Mouse (Mus musculus) kidney, adult 2 months (tissue): ENCODE measurements around the gene Ckap4. TPM values are rescaled to one million over a fixed set of nuclear protein-coding genes. Genes with fewer than 3 reads are reported as not detected.

Source experiments
- DNase-seq: peaks from one replicate; pipeline ENCODE4 v3.0.0; 2021
- H3K27ac ChIP-seq: fragments of 200-500 bp; 2 replicates; pipeline ENCODE4 v1.5.1; 2012; ENCODE audit warnings: low read depth, low read length, control low read depth, inconsistent platforms; ENCODE audit not compliant: insufficient read depth
- H3K27me3 ChIP-seq: fragments of 200-500 bp; replicated peaks from 2 replicates; pipeline ENCODE4 v1.6.1; 2012; ENCODE audit warnings: mild to moderate bottlenecking, moderate library complexity, low read length, inconsistent platforms; ENCODE audit not compliant: control insufficient read depth, insufficient read depth
- H3K36me3 ChIP-seq: fragments of 200-500 bp; 2 replicates; pipeline ENCODE4 v1.6.1; 2012; ENCODE audit warnings: mild to moderate bottlenecking, moderate library complexity, low read length, inconsistent platforms; ENCODE audit not compliant: control insufficient read depth, insufficient read depth
- H3K4me1 ChIP-seq: fragments of 200-500 bp; 2 replicates; pipeline ENCODE4 v1.6.1; 2011; ENCODE audit warnings: low read length; ENCODE audit not compliant: control insufficient read depth, insufficient read depth
- H3K4me3 ChIP-seq: fragments of 200-500 bp; 2 replicates; pipeline ENCODE4 v1.5.1; 2011; ENCODE audit warnings: mild to moderate bottlenecking, low read depth, low read length, control low read depth; ENCODE audit not compliant: insufficient read depth
- CTCF ChIP-seq: fragments of 200-500 bp; conservative IDR thresholded peaks from 2 replicates; pipeline ENCODE4 v1.5.1; 2011; ENCODE audit warnings: low read depth, mild to moderate bottlenecking, control low read depth, low read length, moderate library complexity, mixed read lengths; ENCODE audit not compliant: insufficient read depth, insufficient read length
- POLR2A ChIP-seq: fragments of 200-500 bp; IDR thresholded peaks from one replicate; pipeline ENCODE4 v1.6.1; 2011; ENCODE audit warnings: low read depth, low read length, control low read depth
- WGBS: fragments of 180-500 bp; shearing (Covaris S2); methylation state at CpG from one replicate; pipeline ENCODE4 v1.1.7; 2018; 5-methylcytosine and 5-hydroxymethylcytosine counted together
- polyA plus RNA-seq: library from polyadenylated mRNA; depleted of rRNA; stranded (reverse); fragments of >200 nt; gene quantifications from 2 replicates; pipeline ENCODE4 v1.2.3, GENCODE M21; 2012

Ckap4 gene
- polyA plus RNA-seq, 1 experiment: 6.5 TPM

GRCm38 (mm10) chr10:84549146-84549919, 15.5 kb upstream of the Ckap4 start:
- no peak for DNase-seq
- H3K4me3 ChIP-seq: no peak overlapping the region
- H3K4me1 ChIP-seq: no peaks in the 10 kb centered on the region
- H3K36me3 ChIP-seq: no peaks in the 10 kb centered on the region
- H3K27me3 ChIP-seq: no peaks in the 10 kb centered on the region
- no peak overlapping the region for H3K27ac ChIP-seq
- TF ChIP-seq POLR2A (no peak), CTCF (no peak)
- 82% methylated on average over 17 of the region's 17 CpGs for WGBS

- H3K27ac ChIP-seq: no peak overlapping the region
- WGBS: 36% methylated on average over 7 of the region's 7 CpGs
- TF ChIP-seq POLR2A (no peak), CTCF (no peak)
- no peaks in the 10 kb centered on the region for H3K4me1 ChIP-seq
- peak; percentile 63 for DNase-seq
- H3K27me3 ChIP-seq: no peaks in the 10 kb centered on the region
- H3K4me3 ChIP-seq: no peak overlapping the region
- no peaks in the 10 kb centered on the region for H3K36me3 ChIP-seq
Observed at GRCm38 (mm10) chr10:84544841-84545610, 11.2 kb upstream of the Ckap4 start.

GRCm38 (mm10) chr10:84542802-84543658, 9.2 kb upstream of the Ckap4 start:
- Histone ChIP-seq H3K27me3 (no peaks in the 10 kb centered on the region), H3K4me1 (no peaks in the 10 kb centered on the region), H3K4me3 (no peak overlapping the region), H3K36me3 (no peaks in the 10 kb centered on the region), H3K27ac (no peak overlapping the region)
- no peak for TF ChIP-seq POLR2A
- no peak for TF ChIP-seq CTCF
- WGBS: 74% methylated on average over 11 of the region's 11 CpGs
- no peak for DNase-seq

GRCm38 (mm10) chr10:84539651-84540050, 5.8 kb upstream of the Ckap4 start:
- TF ChIP-seq CTCF (no peak), POLR2A (no peak)
- Histone ChIP-seq H3K27ac (no peak overlapping the region), H3K27me3 (no peaks in the 10 kb centered on the region), H3K4me3 (no peak overlapping the region), H3K36me3 (no peaks in the 10 kb centered on the region), H3K4me1 (no peaks in the 10 kb centered on the region; the same call in 1 of the 2 replicates)
- WGBS: 95% methylated on average over 6 of the region's 6 CpGs
- DNase-seq: no peak

GRCm38 (mm10) chr10:84535859-84536258, 2.0 kb upstream of the Ckap4 start:
- DNase-seq: peak; percentile 60
- WGBS: 19% methylated on average over 4 of the region's 4 CpGs
- H3K4me3 ChIP-seq: no peak overlapping the region
- no peaks in the 10 kb centered on the region for H3K36me3 ChIP-seq
- H3K4me1 ChIP-seq: no peaks in the 10 kb centered on the region; the same call in 1 of the 2 replicates
- H3K27ac ChIP-seq: no peak overlapping the region
- no peak for TF ChIP-seq POLR2A
- no peak for TF ChIP-seq CTCF
- no peaks in the 10 kb centered on the region for H3K27me3 ChIP-seq

GRCm38 (mm10) chr10:84535458-84535857, 1.6 kb upstream of the Ckap4 start:
- no peaks in the 10 kb centered on the region; the same call in 1 of the 2 replicates for H3K4me1 ChIP-seq
- WGBS: 64% methylated on average over 5 of the region's 5 CpGs
- H3K4me3 ChIP-seq: no peak overlapping the region
- no peak for TF ChIP-seq CTCF
- TF ChIP-seq POLR2A: no peak
- no peak for DNase-seq
- H3K36me3 ChIP-seq: no peaks in the 10 kb centered on the region
- H3K27ac ChIP-seq: no peak overlapping the region
- H3K27me3 ChIP-seq: no peaks in the 10 kb centered on the region
